Mouse (Mus musculus) kidney, postnatal 14 days (tissue): ENCODE results near the gene Wdr20.

Experiments
- DNase-seq: peaks from one replicate; pipeline ENCODE4 v3.0.0; 2022; ENCODE audit warnings: mixed read lengths

Wdr20 gene

GRCm38 (mm10) chr12:110828908-110829307 is 91.2 kb downstream of the Wdr20 start:
- no peak for DNase-seq

DNA sequence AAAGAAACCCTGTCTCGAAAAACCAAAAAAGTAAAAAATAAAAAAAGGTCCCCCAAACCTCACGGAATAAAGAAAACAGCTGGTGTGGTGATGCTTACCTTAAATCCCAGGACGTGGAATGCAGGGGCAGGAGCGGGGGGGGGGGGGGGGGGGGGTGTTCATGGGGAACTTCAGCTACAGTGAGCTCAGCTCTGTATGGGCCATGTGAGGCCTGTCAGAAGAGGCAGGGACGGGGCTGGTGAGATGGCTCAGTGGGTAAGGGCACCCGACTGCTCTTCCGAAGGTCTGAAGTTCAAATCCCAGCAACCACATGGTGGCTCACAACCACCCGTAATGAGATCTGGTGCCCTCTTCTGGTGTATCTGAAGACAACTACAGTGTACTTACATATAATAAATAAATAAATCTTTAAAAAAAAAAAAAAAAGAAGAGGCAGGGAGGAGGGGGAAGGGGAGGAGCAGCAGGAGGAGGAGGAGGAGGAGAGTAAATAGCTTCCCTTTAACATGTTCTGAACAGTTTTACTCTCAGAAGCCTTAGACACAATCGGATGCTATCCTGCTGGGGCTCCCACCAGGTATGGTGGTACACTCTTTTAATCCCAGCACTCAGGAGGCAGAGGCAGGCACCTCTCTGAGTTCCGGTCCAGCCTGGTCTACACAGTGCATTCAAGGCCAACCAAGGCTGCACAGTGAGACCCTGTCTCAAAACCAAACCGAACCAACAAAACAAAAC is 92.7 kb downstream of the Wdr20 start:
- no peak for DNase-seq

DNA sequence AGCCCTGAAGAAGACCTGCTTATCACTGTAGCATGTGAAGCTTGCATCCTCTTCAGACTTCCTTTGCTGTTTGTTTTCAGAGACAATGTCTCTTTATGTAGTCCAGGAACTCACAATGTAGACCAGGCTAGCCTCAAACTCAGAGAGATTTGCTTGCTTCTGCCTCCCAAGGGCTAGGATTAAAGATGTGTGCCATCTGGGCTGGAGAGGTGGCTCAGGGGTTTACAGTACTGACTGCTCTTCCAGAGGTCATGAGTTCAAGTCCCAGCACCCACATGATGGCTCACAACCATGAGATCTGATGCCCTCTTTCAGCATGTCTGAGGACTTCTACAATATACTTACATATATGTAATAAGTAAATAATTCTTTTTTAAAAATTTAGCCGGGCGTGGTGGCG is 97.4 kb downstream of the Wdr20 start:
- no peak for DNase-seq

GRCm38 (mm10) chr12:110836729-110837128 is 99.0 kb downstream of the Wdr20 start:
- no peak for DNase-seq

DNA sequence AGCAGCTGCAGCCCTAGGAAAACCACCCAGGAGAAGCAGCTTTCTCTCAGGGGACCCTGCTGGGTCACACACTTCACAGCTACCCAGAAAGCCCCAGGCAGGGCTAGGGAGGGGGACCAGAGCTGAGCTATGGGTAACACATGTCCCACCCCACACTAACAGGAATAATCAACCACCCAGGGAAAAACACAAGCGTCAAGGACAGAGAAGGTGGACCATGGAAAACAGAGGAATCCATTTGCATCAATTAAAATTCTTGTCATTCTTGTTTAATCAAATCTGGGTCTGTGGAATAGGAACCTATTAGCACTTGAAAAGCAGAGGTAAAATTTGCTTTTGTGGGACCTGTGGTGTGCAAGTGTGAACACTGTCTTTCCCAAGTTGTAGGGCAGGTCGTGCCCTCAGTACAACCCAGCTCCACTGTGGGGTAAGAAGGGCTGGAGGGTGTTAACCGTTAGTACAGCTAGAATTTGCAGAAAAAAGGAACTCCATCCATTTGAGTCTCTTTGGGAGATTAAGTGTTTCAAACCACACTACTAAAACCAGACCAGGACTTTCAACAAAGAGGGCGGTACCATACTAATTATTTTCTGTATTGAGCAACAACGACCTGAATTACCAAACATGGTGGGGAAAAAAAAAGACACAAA is 99.6 kb downstream of the Wdr20 start:
- peak; percentile 67 for DNase-seq

DNA sequence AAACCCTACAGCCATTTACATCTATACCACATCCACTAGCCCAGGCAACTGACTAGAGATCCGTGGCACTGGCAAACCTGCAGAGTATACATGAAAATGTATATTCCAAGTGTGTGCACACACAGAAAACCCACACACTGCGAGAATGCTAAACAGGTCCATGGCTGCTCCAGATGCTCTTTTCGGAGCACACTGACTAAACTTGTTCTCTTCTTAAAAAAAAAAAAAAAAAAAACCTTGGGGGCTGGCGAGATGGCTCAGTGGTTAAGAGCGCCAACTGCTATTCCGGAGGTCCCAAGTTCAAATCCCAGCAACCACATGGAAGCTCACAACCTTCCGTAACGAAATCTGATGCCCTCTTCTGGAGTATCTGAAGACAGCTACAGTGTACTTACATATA is 100.1 kb downstream of the Wdr20 start:
- DNase-seq: no peak

GRCm38 (mm10) chr12:110840348-110841198 is 102.8 kb downstream of the Wdr20 start, which contains the start of gene Mok:
Gene Mok (minus strand): TSS chr12:110840939.
- DNase-seq: peak; percentile 96

DNA sequence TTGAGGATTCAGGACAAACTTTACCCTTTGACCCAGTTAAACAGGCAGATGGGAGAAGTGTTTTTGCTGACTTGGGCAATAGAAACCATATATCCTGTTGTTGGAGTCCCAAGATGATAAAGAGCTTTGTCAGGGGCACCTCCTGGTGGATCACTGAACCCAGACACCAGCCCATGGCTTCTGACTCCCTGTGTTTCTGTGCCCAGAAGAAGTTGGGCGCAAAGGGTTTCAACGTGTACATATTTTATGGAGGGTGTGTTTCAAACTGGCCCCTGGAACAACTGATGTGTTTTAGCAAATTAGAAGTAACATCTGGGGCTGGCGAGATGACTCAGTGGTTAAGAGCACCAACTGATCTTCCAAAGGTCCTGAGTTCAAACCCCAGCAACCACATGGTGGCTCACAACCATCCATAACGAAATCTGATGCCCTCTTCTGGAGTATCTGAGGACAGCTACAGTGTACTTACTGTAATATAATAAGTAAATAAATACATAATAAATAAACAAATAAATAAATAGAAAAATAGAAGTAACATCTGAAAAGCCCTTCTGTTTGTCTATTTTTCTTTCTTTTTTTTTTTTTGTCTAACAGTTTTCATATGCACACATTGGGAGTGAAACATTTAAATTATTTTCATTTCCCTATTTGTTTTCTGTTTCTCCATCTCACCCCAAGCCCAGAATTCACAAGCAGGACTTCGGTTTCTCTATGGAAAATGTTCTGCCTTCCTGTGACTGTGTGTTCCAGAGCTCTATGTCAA is 104.2 kb downstream of the Wdr20 start:
- DNase-seq: no peak

- DNase-seq: peak; percentile 90
Measured at GRCm38 (mm10) chr12:110843194-110844048, 105.7 kb downstream of the Wdr20 start.

- peak; percentile 43 for DNase-seq
Measured at GRCm38 (mm10) chr12:110844227-110845130, 106.7 kb downstream of the Wdr20 start.

DNA sequence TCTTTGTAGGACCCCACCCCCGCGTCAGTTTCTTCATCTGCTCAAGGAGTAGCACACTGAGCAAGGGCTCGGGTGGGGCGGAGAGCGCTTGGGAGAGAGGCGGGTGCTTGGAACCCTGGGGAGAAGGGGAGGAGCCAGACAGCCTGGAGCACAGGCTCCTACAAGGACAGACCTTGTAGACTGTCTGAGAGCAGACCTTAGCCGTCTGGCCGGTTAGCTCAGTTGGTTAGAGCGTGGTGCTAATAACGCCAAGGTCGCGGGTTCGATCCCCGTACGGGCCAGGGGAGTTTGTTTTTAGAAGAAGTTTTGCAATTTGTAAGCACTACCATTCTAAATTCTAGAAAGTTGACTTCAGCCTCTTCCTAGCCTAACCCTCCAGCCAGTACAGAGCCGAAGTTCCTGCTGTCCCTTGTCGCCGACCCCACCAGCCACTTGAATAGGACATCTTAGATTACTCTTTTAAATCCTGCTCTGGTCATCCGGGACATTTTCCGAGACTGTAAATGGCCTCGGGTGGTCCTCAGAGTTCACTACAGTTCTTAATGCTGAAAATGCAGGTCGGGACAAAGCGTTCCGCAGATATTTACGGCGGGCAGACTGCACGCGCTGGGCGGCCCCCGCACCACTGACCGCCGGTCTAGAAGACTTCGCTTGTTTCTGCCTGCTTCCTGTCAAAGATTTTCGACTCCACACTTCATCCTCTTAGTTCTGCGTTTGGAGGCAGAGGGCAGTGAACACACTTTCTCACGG is 107.6 kb downstream of the Wdr20 start:
- DNase-seq: peak; percentile 95

DNA sequence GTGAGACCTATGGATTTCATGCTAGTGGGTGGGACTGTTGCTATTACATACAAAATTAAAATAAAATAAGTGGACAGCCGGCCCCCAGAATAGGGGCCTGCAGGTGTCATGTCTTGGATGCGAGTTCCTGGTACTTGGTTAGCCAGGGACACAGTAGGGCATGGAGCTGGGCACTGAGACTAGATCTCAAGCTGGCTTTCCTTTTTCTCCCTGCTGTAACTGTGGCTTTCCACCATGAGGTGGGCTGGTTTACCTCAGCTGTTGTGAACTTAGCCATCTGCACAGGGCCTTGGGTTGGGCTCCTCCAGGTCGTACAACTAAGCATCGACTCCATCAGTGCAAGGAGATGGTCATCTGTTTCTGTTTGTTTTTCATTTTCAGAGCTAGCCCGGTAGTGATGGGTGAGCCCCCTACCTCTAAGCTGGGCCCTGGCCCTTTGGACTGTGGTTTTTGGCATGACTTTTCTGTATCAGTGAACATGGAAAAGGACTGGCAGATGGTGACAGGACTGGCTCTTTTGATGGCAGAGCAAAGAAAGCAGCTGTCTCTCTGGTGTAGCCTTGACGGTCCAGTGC is 108.5 kb downstream of the Wdr20 start:
- DNase-seq: no peak

DNA sequence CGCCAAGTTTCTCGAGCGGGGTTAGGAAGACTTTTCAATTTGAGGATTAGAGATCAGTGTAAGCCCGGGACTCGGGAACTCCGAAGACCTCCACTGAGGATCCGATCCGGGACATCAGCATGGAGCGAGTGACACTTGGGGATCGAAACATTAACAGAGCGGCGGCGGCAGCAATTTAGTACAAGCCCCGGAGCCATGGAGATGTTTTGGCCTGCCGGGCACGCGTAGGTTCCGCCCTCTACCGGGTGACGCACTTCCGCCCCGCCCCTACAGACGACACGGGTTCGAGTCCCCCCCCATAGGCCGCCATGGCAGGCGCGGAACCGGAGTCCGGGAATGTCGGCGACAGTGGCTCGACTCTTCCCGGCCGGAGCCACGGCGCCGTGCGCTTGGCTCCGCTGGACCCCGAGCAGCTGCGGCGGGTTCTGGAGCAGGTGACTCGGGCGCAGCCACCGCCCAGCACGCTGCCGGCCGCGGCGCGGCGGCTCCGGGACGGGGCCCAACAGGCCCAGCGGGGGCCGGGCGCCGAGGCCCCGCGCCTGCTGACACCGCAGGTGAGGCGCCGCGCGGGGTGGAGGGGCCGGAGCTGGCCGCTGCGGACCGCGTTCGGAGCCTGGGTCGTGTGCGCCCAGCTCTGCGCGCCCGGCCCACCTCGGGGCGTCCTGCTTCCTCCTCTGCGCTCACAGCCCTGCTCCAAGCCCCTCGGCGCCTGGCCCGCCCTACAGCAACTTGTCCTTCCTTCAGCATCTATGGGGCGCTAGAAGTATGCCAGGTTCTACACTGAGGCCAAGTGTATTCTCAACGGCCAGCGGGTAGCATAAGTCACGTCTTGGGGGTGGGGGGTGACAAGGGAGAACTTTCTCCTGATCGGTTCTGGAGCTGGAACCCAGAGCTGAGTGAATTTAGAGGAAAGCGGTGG is 112.5 kb downstream of the Wdr20 start, which contains the start of gene Zfp839:
TSS of gene Zfp839 (plus strand) at position 244 of the 919 bp plus-strand sequence.
- DNase-seq: peak; percentile 91

GRCm38 (mm10) chr12:110850929-110851256 is 113.1 kb downstream of the Wdr20 start:
- peak; percentile 65 for DNase-seq

DNA sequence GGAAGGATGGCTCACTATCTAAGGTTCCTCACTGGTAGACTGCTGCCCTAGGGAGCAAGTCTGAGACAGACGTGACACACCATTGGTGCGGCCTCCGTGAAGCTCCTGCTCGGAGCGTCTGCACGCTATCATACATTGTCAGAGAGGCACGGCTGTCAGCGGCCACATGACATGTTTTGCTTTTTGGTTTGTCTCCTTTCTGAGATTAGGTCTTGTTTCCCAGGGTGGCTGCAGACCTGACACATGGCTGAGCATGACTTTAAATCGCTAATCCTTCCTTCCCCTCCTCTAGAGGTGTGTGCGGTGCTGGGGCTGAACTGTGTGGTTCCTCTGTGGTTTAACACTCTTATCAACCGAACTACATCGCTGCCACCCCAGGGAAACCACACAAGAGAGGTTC is 113.7 kb downstream of the Wdr20 start:
- no peak for DNase-seq

GRCm38 (mm10) chr12:110851923-110852322 is 114.2 kb downstream of the Wdr20 start:
- no peak for DNase-seq
